Mouse (Mus musculus) kidney, adult 11 months (tissue): ENCODE results near the gene Olfr735.

Experiments
- DNase-seq: peaks from one replicate; pipeline ENCODE4 v3.0.0; 2022

Gene Olfr735

GRCm38 (mm10) chr14:50348796-50349195, at the start of gene Olfr735:
TSS of gene Olfr735 (minus strand) at chr14:50348872.
- DNase-seq = no peak

- DNase-seq = no peak
Observed at GRCm38 (mm10) chr14:50380863-50381262, 32.2 kb upstream of the Olfr735 start, which contains the start of gene Olfr736. TSS of gene Olfr736 (plus strand) at chr14:50381163.

- DNase-seq = no peak
Observed at GRCm38 (mm10) chr14:50363561-50363960, 14.9 kb upstream of the Olfr735 start.

GRCm38 (mm10) chr14:50360480-50360879, 11.8 kb upstream of the Olfr735 start:
- DNase-seq = no peak

- DNase-seq = no peak
Observed at GRCm38 (mm10) chr14:50357593-50357992, 8.9 kb upstream of the Olfr735 start, which contains the start of gene Tlr11. TSS of gene Tlr11 (plus strand) at chr14:50357914.

- DNase-seq = no peak
Observed at GRCm38 (mm10) chr14:50356725-50357124, 8.1 kb upstream of the Olfr735 start.

- peak; percentile 2 for DNase-seq
Observed at GRCm38 (mm10) chr14:50352438-50352837, 3.8 kb upstream of the Olfr735 start.

- no peak for DNase-seq
Observed at GRCm38 (mm10) chr14:50326661-50327060, 22.0 kb downstream of the Olfr735 start, which contains the start of gene Olfr734. TSS of gene Olfr734 (minus strand) at chr14:50326761.

- no peak for DNase-seq
Observed at GRCm38 (mm10) chr14:50301422-50301821, 47.2 kb downstream of the Olfr735 start, which contains the start of gene Olfr733. TSS of gene Olfr733 (minus strand) at chr14:50301522.
